Comparison of ENCODE assay signal across 32 mouse cellular contexts in the genomic region with DNA sequence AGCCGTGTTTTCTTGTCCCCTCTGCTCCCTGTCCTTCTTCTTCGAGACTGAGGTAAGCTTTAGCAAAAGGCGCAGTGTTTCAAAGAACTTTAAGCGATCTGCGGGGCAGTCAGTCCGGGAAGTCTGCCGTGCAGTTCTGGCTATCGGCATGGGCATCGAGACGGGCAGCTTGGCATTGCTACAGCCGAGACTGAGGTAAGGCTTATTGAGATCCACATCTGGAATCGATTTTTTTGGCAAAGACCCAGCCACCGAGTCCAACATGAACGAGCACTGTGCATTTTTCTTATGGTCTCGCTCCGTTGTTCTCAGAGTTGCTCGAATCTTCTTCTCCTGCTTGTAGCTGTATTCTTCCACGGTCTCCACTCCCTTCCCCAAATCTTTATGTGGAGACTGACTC.
"Had no signal": no experiment of that assay in that cellular context is flagged by ENCODE, and none has a peak within 500 bp of the region (broad histone marks: within the 10 kb centered on the region; RNA-seq: fewer than 3 reads in every experiment).

No protein-coding gene starts in this region.

- H3K4me3 ChIP-seq: limb, embryonic 12.5 days; limb, embryonic 13.5 days; limb, embryonic 15.5 days; liver, embryonic 12.5 days; liver, embryonic 13.5 days; liver, embryonic 15.5 days; lung, embryonic 15.5 days; megakaryocyte, embryonic 14.5 days; midbrain, embryonic 10.5 days; midbrain, embryonic 12.5 days; midbrain, embryonic 13.5 days; midbrain, embryonic 15.5 days; myocyte; neural tube, embryonic 12.5 days; neural tube, embryonic 13.5 days had no signal

- H3K9me3 ChIP-seq: limb, embryonic 12.5 days; limb, embryonic 13.5 days; limb, embryonic 15.5 days; liver, embryonic 12.5 days; liver, embryonic 13.5 days; liver, embryonic 15.5 days; lung, embryonic 15.5 days; megakaryocyte, embryonic 14.5 days; midbrain, embryonic 10.5 days; midbrain, embryonic 12.5 days; midbrain, embryonic 13.5 days; midbrain, embryonic 15.5 days; neural tube, embryonic 12.5 days; neural tube, embryonic 13.5 days had no signal

- ATAC-seq: liver, embryonic 12.5 days; liver, postnatal 0 days; lung, postnatal 0 days; midbrain, embryonic 13.5 days; midbrain, embryonic 15.5 days; midbrain, embryonic 16.5 days had no signal

- H3K27me3 ChIP-seq: limb, embryonic 12.5 days; limb, embryonic 13.5 days; limb, embryonic 15.5 days; liver, embryonic 12.5 days; liver, embryonic 13.5 days; liver, embryonic 15.5 days; lung, embryonic 15.5 days; megakaryocyte, embryonic 14.5 days; midbrain, embryonic 12.5 days; midbrain, embryonic 13.5 days; midbrain, embryonic 15.5 days; neural tube, embryonic 12.5 days; neural tube, embryonic 13.5 days had no signal

- DNase-seq: left cerebral cortex, postnatal 4 days; liver; liver, embryonic 13.5 days; liver, postnatal 0 days; lung, adult 18-20 months; lung, adult 2 months; lung, embryonic 14.5 days; lung, postnatal 10 days; lung, postnatal 14 days; lung, postnatal 36 days; lung, postnatal 4 days; midbrain, embryonic 14.5 days had no signal

- H3K4me2 ChIP-seq: limb, embryonic 12.5 days; limb, embryonic 13.5 days; limb, embryonic 15.5 days; liver, embryonic 11.5 days; liver, embryonic 12.5 days; liver, embryonic 13.5 days; liver, embryonic 15.5 days; lung, embryonic 14.5 days; lung, embryonic 15.5 days; midbrain, embryonic 11.5 days; midbrain, embryonic 12.5 days; midbrain, embryonic 13.5 days; midbrain, embryonic 15.5 days; neural tube, embryonic 12.5 days; neural tube, embryonic 13.5 days had no signal

- H3K9ac ChIP-seq: limb, embryonic 12.5 days; limb, embryonic 13.5 days; limb, embryonic 15.5 days; liver, embryonic 12.5 days; liver, embryonic 13.5 days; liver, embryonic 14.5 days; liver, embryonic 15.5 days; liver, postnatal 0 days; lung, embryonic 14.5 days; lung, embryonic 15.5 days; midbrain, embryonic 12.5 days; midbrain, embryonic 13.5 days; midbrain, embryonic 15.5 days; neural tube, embryonic 12.5 days; neural tube, embryonic 13.5 days had no signal

- H3K27ac ChIP-seq: limb, embryonic 12.5 days; limb, embryonic 13.5 days; limb, embryonic 15.5 days; liver, embryonic 12.5 days; liver, embryonic 13.5 days; liver, embryonic 14.5 days; liver, embryonic 15.5 days; lung, embryonic 15.5 days; macrophage; midbrain, embryonic 10.5 days; midbrain, embryonic 12.5 days; midbrain, embryonic 13.5 days; midbrain, embryonic 15.5 days; neural tube, embryonic 12.5 days; neural tube, embryonic 13.5 days had no signal
